Mouse (Mus musculus) hindbrain, embryonic 10.5 days (tissue): Measurements from ENCODE around the gene Gpn2. TPM values are rescaled to one million over a fixed set of nuclear protein-coding genes. Genes with fewer than 3 reads are reported as not detected.
A peak's percentile ranks its signal among the peaks of the same experiment; 100 is the strongest.

Experiments
- DNase-seq: peaks from one replicate; pipeline ENCODE4 v3.0.0-alpha.2; 2017; ENCODE audit warnings: low spot score
- H3K27ac ChIP-seq: fragments of 300-500 bp; sonication (generic); 2 replicates; pipeline ENCODE4 v1.5.1; 2016; ENCODE audit warnings: mild to moderate bottlenecking, moderate library complexity
- H3K27me3 ChIP-seq: fragments of 300-500 bp; sonication (generic); 2 replicates; pipeline ENCODE4 v1.6.1; 2016; ENCODE audit warnings: mild to moderate bottlenecking; ENCODE audit not compliant: poor library complexity, insufficient read depth, severe bottlenecking
- H3K36me3 ChIP-seq: fragments of 300-500 bp; sonication (generic); 2 replicates; pipeline ENCODE4 v1.6.1; 2016; ENCODE audit warnings: mild to moderate bottlenecking, moderate library complexity
- H3K4me1 ChIP-seq: fragments of 300-500 bp; sonication (generic); replicated peaks from 2 replicates; pipeline ENCODE4 v1.6.1; 2016; ENCODE audit warnings: mild to moderate bottlenecking
- H3K4me3 ChIP-seq: fragments of 300-500 bp; sonication (generic); 2 replicates; pipeline ENCODE4 v1.5.1; 2016; ENCODE audit warnings: mild to moderate bottlenecking, moderate library complexity
- H3K9me3 ChIP-seq: fragments of 300-500 bp; sonication (generic); 2 replicates; pipeline ENCODE4 v1.6.1; 2016; ENCODE audit warnings: mild to moderate bottlenecking, moderate library complexity
- WGBS: fragments of 180-500 bp; shearing (Covaris S2); methylation state at CpG from one replicate; pipeline ENCODE4 v1.1.7; 2016; 5-methylcytosine and 5-hydroxymethylcytosine counted together
- polyA plus RNA-seq: library from polyadenylated mRNA; unstranded; fragments of >200 nt; fragmentation: Nextera tagmentation; extraction: Ambion mirVana; gene quantifications from 2 replicates; pipeline ENCODE4 v1.2.1, GENCODE M21; 2016

Gene Gpn2
- polyA plus RNA-seq, 1 experiment from 2014 or later, result 29.1 TPM

GRCm38 (mm10) chr4:133615416-133615815, 31.3 kb downstream of the Gpn2 start:
- Histone ChIP-seq H3K36me3 (peaks cover 81% of the 10 kb centered on the region), H3K9me3 (peaks cover 11% of the 10 kb centered on the region; the same call in 1 of the 2 replicates), H3K4me3 (no peak overlapping the region), H3K4me1 (peaks cover 16% of the 10 kb centered on the region), H3K27ac (no peak overlapping the region), H3K27me3 (no peaks in the 10 kb centered on the region)
- WGBS, result 83% methylated on average over 10 of the region's 10 CpGs
- no peak for DNase-seq

- peaks cover 67% of the 10 kb centered on the region for H3K36me3 ChIP-seq
- no peak for DNase-seq
Observed at GRCm38 (mm10) chr4:133617936-133618335, 33.8 kb downstream of the Gpn2 start.

GRCm38 (mm10) chr4:133619473-133620136, 35.4 kb downstream of the Gpn2 start:
- no peak overlapping the region for H3K4me3 ChIP-seq
- no peak overlapping the region for H3K27ac ChIP-seq
- H3K27me3 ChIP-seq, result no peaks in the 10 kb centered on the region
- H3K9me3 ChIP-seq, result no peaks in the 10 kb centered on the region
- 75% methylated on average over 4 of the region's 4 CpGs for WGBS
- DNase-seq, result no peak
- 0 out of 2 replicates have a peak, but pooled peaks cover 9% of the 10 kb centered on the region for H3K4me1 ChIP-seq
- H3K36me3 ChIP-seq, result peaks cover 61% of the 10 kb centered on the region

More at GRCm38 (mm10) chr4:133617936-133618335, 33.8 kb downstream of the Gpn2 start:
- Histone ChIP-seq H3K27me3 (no peaks in the 10 kb centered on the region), H3K9me3 (no peaks in the 10 kb centered on the region), H3K4me3 (no peak overlapping the region), H3K4me1 (peaks cover 16% of the 10 kb centered on the region), H3K27ac (no peak overlapping the region)
- 96% methylated on average over 11 of the region's 11 CpGs for WGBS

- no peak for DNase-seq
- 91% methylated on average over 8 of the region's 8 CpGs for WGBS
Observed at GRCm38 (mm10) chr4:133620668-133621067, 36.5 kb downstream of the Gpn2 start.

GRCm38 (mm10) chr4:133622161-133622695, 38.1 kb downstream of the Gpn2 start:
- Histone ChIP-seq H3K4me1 (peaks cover 23% of the 10 kb centered on the region), H3K27ac (no peak overlapping the region), H3K36me3 (peaks cover 70% of the 10 kb centered on the region), H3K9me3 (no peaks in the 10 kb centered on the region), H3K27me3 (no peaks in the 10 kb centered on the region), H3K4me3 (no peak overlapping the region)
- DNase-seq, result no peak
- 83% methylated on average over 11 of the region's 11 CpGs for WGBS

More at GRCm38 (mm10) chr4:133620668-133621067, 36.5 kb downstream of the Gpn2 start:
- Histone ChIP-seq H3K4me3 (no peak overlapping the region), H3K27ac (no peak overlapping the region; the same call in 1 of the 2 replicates), H3K27me3 (no peaks in the 10 kb centered on the region), H3K36me3 (peaks cover 60% of the 10 kb centered on the region), H3K9me3 (no peaks in the 10 kb centered on the region), H3K4me1 (peaks cover 9% of the 10 kb centered on the region)

- Histone ChIP-seq H3K4me3 (no peak overlapping the region), H3K4me1 (peaks cover 20% of the 10 kb centered on the region), H3K27me3 (no peaks in the 10 kb centered on the region), H3K36me3 (peaks cover 52% of the 10 kb centered on the region), H3K9me3 (no peaks in the 10 kb centered on the region), H3K27ac (no peak overlapping the region)
- 94% methylated on average over 7 of the region's 7 CpGs for WGBS
- no peak for DNase-seq
Observed at GRCm38 (mm10) chr4:133624830-133625229, 40.7 kb downstream of the Gpn2 start.

GRCm38 (mm10) chr4:133625621-133626071, 41.5 kb downstream of the Gpn2 start:
- DNase-seq, result no peak
- H3K4me1 ChIP-seq, result peaks cover 24% of the 10 kb centered on the region
- no peaks in the 10 kb centered on the region for H3K9me3 ChIP-seq
- H3K27me3 ChIP-seq, result no peaks in the 10 kb centered on the region
- H3K36me3 ChIP-seq, result peaks cover 44% of the 10 kb centered on the region
- no peak overlapping the region for H3K4me3 ChIP-seq
- WGBS, result 52% methylated on average over 11 of the region's 11 CpGs
- peak overlapping the region; percentile 75; the same call in 1 of the 2 replicates for H3K27ac ChIP-seq

GRCm38 (mm10) chr4:133626221-133626620, 42.1 kb downstream of the Gpn2 start:
- Histone ChIP-seq H3K27ac (peak overlapping the region; percentile 75), H3K9me3 (no peaks in the 10 kb centered on the region), H3K36me3 (peaks cover 38% of the 10 kb centered on the region), H3K4me3 (no peak overlapping the region), H3K27me3 (no peaks in the 10 kb centered on the region), H3K4me1 (peaks cover 30% of the 10 kb centered on the region)
- no peak for DNase-seq
- 40% methylated on average over 5 of the region's 5 CpGs for WGBS

GRCm38 (mm10) chr4:133626621-133627020, 42.5 kb downstream of the Gpn2 start:
- 87% methylated on average over 9 of the region's 9 CpGs for WGBS
- DNase-seq, result no peak
- Histone ChIP-seq H3K36me3 (peaks cover 36% of the 10 kb centered on the region), H3K27me3 (no peaks in the 10 kb centered on the region), H3K4me3 (no peak overlapping the region), H3K27ac (0 out of 2 replicates have a peak overlapping the region, but pooled peaks have one; percentile 25), H3K9me3 (no peaks in the 10 kb centered on the region), H3K4me1 (peaks cover 34% of the 10 kb centered on the region)

GRCm38 (mm10) chr4:133627039-133627438, 42.9 kb downstream of the Gpn2 start:
- DNase-seq, result no peak
- Histone ChIP-seq H3K36me3 (peaks cover 36% of the 10 kb centered on the region), H3K27me3 (no peaks in the 10 kb centered on the region), H3K4me3 (no peak overlapping the region), H3K27ac (peak overlapping the region; percentile 25; the same call in 1 of the 2 replicates), H3K4me1 (peaks cover 38% of the 10 kb centered on the region), H3K9me3 (no peaks in the 10 kb centered on the region)
- WGBS, result 93% methylated on average over 14 of the region's 14 CpGs

GRCm38 (mm10) chr4:133628517-133628916, 44.4 kb downstream of the Gpn2 start:
- H3K4me3 ChIP-seq, result no peak overlapping the region
- DNase-seq, result no peak
- no peaks in the 10 kb centered on the region for H3K9me3 ChIP-seq
- no peak overlapping the region for H3K27ac ChIP-seq
- 78% methylated on average over 2 of the region's 2 CpGs for WGBS
- no peaks in the 10 kb centered on the region for H3K27me3 ChIP-seq
- peaks cover 35% of the 10 kb centered on the region for H3K36me3 ChIP-seq
- peaks cover 50% of the 10 kb centered on the region for H3K4me1 ChIP-seq

- WGBS, result 90% methylated on average over 7 of the region's 7 CpGs
- Histone ChIP-seq H3K9me3 (no peaks in the 10 kb centered on the region), H3K27ac (no peak overlapping the region), H3K27me3 (no peaks in the 10 kb centered on the region), H3K36me3 (peaks cover 29% of the 10 kb centered on the region), H3K4me3 (no peak overlapping the region), H3K4me1 (peaks cover 53% of the 10 kb centered on the region)
- DNase-seq, result no peak
Observed at GRCm38 (mm10) chr4:133629191-133629590, 45.0 kb downstream of the Gpn2 start.

GRCm38 (mm10) chr4:133630326-133630920, 46.3 kb downstream of the Gpn2 start:
- DNase-seq, result no peak
- WGBS, result 91% methylated on average over 8 of the region's 8 CpGs

More at GRCm38 (mm10) chr4:133630326-133630920, 46.3 kb downstream of the Gpn2 start:
- Histone ChIP-seq H3K4me3 (no peak overlapping the region), H3K9me3 (no peaks in the 10 kb centered on the region), H3K27ac (no peak overlapping the region), H3K4me1 (peaks cover 50% of the 10 kb centered on the region), H3K27me3 (no peaks in the 10 kb centered on the region), H3K36me3 (peaks cover 18% of the 10 kb centered on the region)
